Mouse (Mus musculus) embryonic facial prominence, embryonic 14.5 days (tissue): ENCODE data around the gene Cul3. TPM values are rescaled to one million over a fixed set of nuclear protein-coding genes. Genes with fewer than 3 reads are reported as not detected.
A peak's percentile ranks its signal among the peaks of the same experiment; 100 is the strongest.

Experiments
- ATAC-seq: fragments of 200-750 bp; cut with Nextera tagmentation; 2 replicates; pipeline ENCODE4 v1.8.0; 2017; ENCODE audit warnings: low read depth, moderate number of reproducible peaks, moderate TSS enrichment
- DNase-seq: peaks from one replicate; pipeline ENCODE4 v3.0.0-alpha.2; 2015; ENCODE audit warnings: low spot score
- H3K27ac ChIP-seq: fragments of 300-500 bp; sonication (generic); replicated peaks from 2 replicates; pipeline ENCODE4 v1.5.1; 2014; ENCODE audit warnings: low read depth, mild to moderate bottlenecking, low read length, moderate library complexity
- H3K27me3 ChIP-seq: fragments of 300-500 bp; sonication (generic); replicated peaks from 2 replicates; pipeline ENCODE4 v1.6.1; 2014; ENCODE audit warnings: low read length; ENCODE audit not compliant: control insufficient read depth, insufficient read depth
- H3K36me3 ChIP-seq: fragments of 300-500 bp; sonication (generic); 2 replicates; pipeline ENCODE4 v1.6.1; 2014; ENCODE audit warnings: low read length, mixed read lengths; ENCODE audit not compliant: control insufficient read depth, insufficient read depth
- H3K4me1 ChIP-seq: fragments of 300-500 bp; sonication (generic); 2 replicates; pipeline ENCODE4 v1.6.1; 2014; ENCODE audit warnings: antibody characterized with exemption, low read length; ENCODE audit not compliant: control insufficient read depth, insufficient read depth
- H3K4me2 ChIP-seq: fragments of 300-500 bp; sonication (generic); 2 replicates; pipeline ENCODE4 v1.6.1; 2014; ENCODE audit warnings: low read depth, mild to moderate bottlenecking, low read length, moderate library complexity, mixed read lengths
- H3K4me3 ChIP-seq: fragments of 300-500 bp; sonication (generic); 2 replicates; pipeline ENCODE4 v1.5.1; 2014; ENCODE audit warnings: low read depth, mild to moderate bottlenecking, low read length
- H3K9ac ChIP-seq: fragments of 300-500 bp; sonication (generic); 2 replicates; pipeline ENCODE4 v1.6.1; 2014; ENCODE audit warnings: low read depth, mild to moderate bottlenecking, low read length, moderate library complexity, mixed read lengths
- H3K9me3 ChIP-seq: fragments of 300-500 bp; sonication (generic); 2 replicates; pipeline ENCODE4 v1.6.1; 2016; ENCODE audit warnings: low read length; ENCODE audit not compliant: control insufficient read depth
- WGBS: fragments of 180-500 bp; shearing (Covaris S2); extraction: QIAGEN DNeasy Blood & Tissue Kit; methylation state at CpG from one replicate; pipeline ENCODE4 v1.1.7; 2014; 5-methylcytosine and 5-hydroxymethylcytosine counted together
- polyA plus RNA-seq: library from polyadenylated mRNA; unstranded; fragments of >200 nt; fragmentation: Nextera tagmentation; extraction: Ambion mirVana; gene quantifications from 2 replicates; pipeline ENCODE4 v1.2.1, GENCODE M21; 2014

Cul3 gene
- polyA plus RNA-seq, 1 experiment from 2014 or later: 63.4 TPM

GRCm38 (mm10) chr1:80330970-80331369 is 9.3 kb downstream of the Cul3 start:
- no peak for DNase-seq
- no peak overlapping the region for H3K27ac ChIP-seq
- no peaks in the 10 kb centered on the region for H3K36me3 ChIP-seq
- no peaks in the 10 kb centered on the region for H3K27me3 ChIP-seq
- no peak overlapping the region for H3K4me3 ChIP-seq
- no peaks in the 10 kb centered on the region for H3K9me3 ChIP-seq
- WGBS: 75% methylated on average over 2 of the region's 2 CpGs
- H3K9ac ChIP-seq: no peak overlapping the region
- ATAC-seq: 0 out of 2 replicates have a peak, but pooled peaks have one; percentile 4
- peaks cover 10% of the 10 kb centered on the region for H3K4me1 ChIP-seq
- H3K4me2 ChIP-seq: no peak overlapping the region

GRCm38 (mm10) chr1:80325761-80326160 is 14.5 kb downstream of the Cul3 start:
- Histone ChIP-seq H3K36me3 (0 out of 2 replicates have a peak, but pooled peaks cover 9% of the 10 kb centered on the region), H3K4me3 (no peak overlapping the region), H3K27ac (no peak overlapping the region), H3K27me3 (no peaks in the 10 kb centered on the region), H3K4me2 (no peak overlapping the region), H3K4me1 (peaks cover 3% of the 10 kb centered on the region; the same call in 1 of the 2 replicates), H3K9ac (no peak overlapping the region), H3K9me3 (no peaks in the 10 kb centered on the region)
- 86% methylated on average over 2 of the region's 2 CpGs for WGBS
- DNase-seq (no peak), ATAC-seq (no peak)

GRCm38 (mm10) chr1:80324370-80324769 is 15.9 kb downstream of the Cul3 start:
- H3K4me1 ChIP-seq: peaks cover 3% of the 10 kb centered on the region; the same call in 1 of the 2 replicates
- H3K4me3 ChIP-seq: no peak overlapping the region
- no peak overlapping the region for H3K27ac ChIP-seq
- no peak overlapping the region for H3K4me2 ChIP-seq
- DNase-seq: no peak
- 0 out of 2 replicates have a peak, but pooled peaks cover 9% of the 10 kb centered on the region for H3K36me3 ChIP-seq
- no peak overlapping the region for H3K9ac ChIP-seq
- no peaks in the 10 kb centered on the region for H3K9me3 ChIP-seq
- no peaks in the 10 kb centered on the region for H3K27me3 ChIP-seq
- no peak for ATAC-seq

- H3K27me3 ChIP-seq: no peaks in the 10 kb centered on the region
- ATAC-seq (no peak), DNase-seq (no peak)
- no peak overlapping the region for H3K4me2 ChIP-seq
- no peaks in the 10 kb centered on the region for H3K9me3 ChIP-seq
- WGBS: 83% methylated on average over 3 of the region's 3 CpGs
- no peak overlapping the region for H3K27ac ChIP-seq
- H3K4me3 ChIP-seq: no peak overlapping the region
- H3K9ac ChIP-seq: no peak overlapping the region
- no peaks in the 10 kb centered on the region for H3K36me3 ChIP-seq
- no peaks in the 10 kb centered on the region for H3K4me1 ChIP-seq
These were observed 24.7 kb downstream of the Cul3 start for GRCm38 (mm10) chr1:80315533-80316045.

GRCm38 (mm10) chr1:80293307-80293706 is 47.0 kb downstream of the Cul3 start:
- WGBS: 74% methylated on average over 4 of the region's 4 CpGs
- Histone ChIP-seq H3K36me3 (peaks cover 5% of the 10 kb centered on the region; the same call in 1 of the 2 replicates), H3K4me2 (no peak overlapping the region), H3K9me3 (no peaks in the 10 kb centered on the region), H3K9ac (no peak overlapping the region), H3K27ac (no peak overlapping the region), H3K4me3 (no peak overlapping the region), H3K27me3 (no peaks in the 10 kb centered on the region), H3K4me1 (0 out of 2 replicates have a peak, but pooled peaks cover 5% of the 10 kb centered on the region)
- ATAC-seq: no peak
- DNase-seq: no peak

GRCm38 (mm10) chr1:80278731-80279130 is 61.5 kb downstream of the Cul3 start:
- ATAC-seq (no peak), DNase-seq (no peak)
- Histone ChIP-seq H3K4me3 (no peak overlapping the region), H3K4me1 (no peaks in the 10 kb centered on the region), H3K36me3 (peaks cover 63% of the 10 kb centered on the region), H3K27me3 (no peaks in the 10 kb centered on the region), H3K4me2 (no peak overlapping the region), H3K9ac (no peak overlapping the region), H3K9me3 (no peaks in the 10 kb centered on the region), H3K27ac (no peak overlapping the region)
- 90% methylated on average over 1 of the region's 1 CpGs for WGBS

- Histone ChIP-seq H3K4me1 (no peaks in the 10 kb centered on the region), H3K9ac (no peak overlapping the region), H3K36me3 (peaks cover 10% of the 10 kb centered on the region), H3K9me3 (no peaks in the 10 kb centered on the region), H3K27me3 (no peaks in the 10 kb centered on the region), H3K4me3 (no peak overlapping the region), H3K4me2 (no peak overlapping the region), H3K27ac (no peak overlapping the region)
- WGBS: 81% methylated on average over 1 of the region's 1 CpGs
- ATAC-seq: 0 out of 2 replicates have a peak, but pooled peaks have one; percentile 41
- DNase-seq: no peak
These were observed 79.8 kb downstream of the Cul3 start for GRCm38 (mm10) chr1:80260443-80260842.

- Histone ChIP-seq H3K27me3 (no peaks in the 10 kb centered on the region), H3K4me3 (no peak overlapping the region), H3K27ac (no peak overlapping the region), H3K36me3 (peaks cover 5% of the 10 kb centered on the region; the same call in 1 of the 2 replicates), H3K9ac (no peak overlapping the region), H3K9me3 (no peaks in the 10 kb centered on the region), H3K4me1 (no peaks in the 10 kb centered on the region), H3K4me2 (no peak overlapping the region)
- ATAC-seq: no peak
- 80% methylated on average over 4 of the region's 4 CpGs for WGBS
- no peak for DNase-seq
These were observed 81.6 kb downstream of the Cul3 start for GRCm38 (mm10) chr1:80258632-80259031.

GRCm38 (mm10) chr1:80253309-80253708 is 87.0 kb downstream of the Cul3 start:
- no peaks in the 10 kb centered on the region for H3K9me3 ChIP-seq
- no peak overlapping the region for H3K4me3 ChIP-seq
- no peaks in the 10 kb centered on the region for H3K36me3 ChIP-seq
- DNase-seq (no peak), ATAC-seq (no peak)
- no peak overlapping the region for H3K27ac ChIP-seq
- no peak overlapping the region for H3K4me2 ChIP-seq
- H3K27me3 ChIP-seq: no peaks in the 10 kb centered on the region
- H3K4me1 ChIP-seq: peaks cover 3% of the 10 kb centered on the region; the same call in 1 of the 2 replicates
- H3K9ac ChIP-seq: no peak overlapping the region
